Mouse (Mus musculus) hematopoietic stem cell, adult 5-6 weeks (primary cell): ENCODE data around the gene Dnajb1. TPM values are rescaled to one million over a fixed set of nuclear protein-coding genes. Genes with fewer than 3 reads are reported as not detected.
A peak's percentile ranks its signal among the peaks of the same experiment; 100 is the strongest.
"Not testable (repeated sequence)": the region's sequence is repeated elsewhere in the genome, so short reads cannot be mapped to it uniquely, and the experiment has no call there.

Experiments
- ATAC-seq, 2 experiments: fragments of 125-278 bp in 1 of 2; replicated peaks in 1 of 2; 2 replicates each; pipeline ENCODE4 v1.8.0; 2016 to 2017; ENCODE audit warnings: inconsistent platforms in 2 of 2, mild to moderate bottlenecking in 2 of 2, moderate number of reproducible peaks in 2 of 2, low read depth in 1 of 2, moderate TSS enrichment in 1 of 2; ENCODE audit not compliant: low FRiP score in 2 of 2, poor library complexity in 2 of 2, severe bottlenecking in 2 of 2, insufficient read depth in 1 of 2, low TSS enrichment in 1 of 2
- total RNA-seq: library from RNA; stranded (forward); fragments of 172-1452, 232-1000 nt; gene quantifications from 2 replicates; pipeline ENCODE4 v1.2.3, GENCODE M21; 2017

Gene Dnajb1
- total RNA-seq: 68.1 and 73.6 TPM in 2 replicates

DNA sequence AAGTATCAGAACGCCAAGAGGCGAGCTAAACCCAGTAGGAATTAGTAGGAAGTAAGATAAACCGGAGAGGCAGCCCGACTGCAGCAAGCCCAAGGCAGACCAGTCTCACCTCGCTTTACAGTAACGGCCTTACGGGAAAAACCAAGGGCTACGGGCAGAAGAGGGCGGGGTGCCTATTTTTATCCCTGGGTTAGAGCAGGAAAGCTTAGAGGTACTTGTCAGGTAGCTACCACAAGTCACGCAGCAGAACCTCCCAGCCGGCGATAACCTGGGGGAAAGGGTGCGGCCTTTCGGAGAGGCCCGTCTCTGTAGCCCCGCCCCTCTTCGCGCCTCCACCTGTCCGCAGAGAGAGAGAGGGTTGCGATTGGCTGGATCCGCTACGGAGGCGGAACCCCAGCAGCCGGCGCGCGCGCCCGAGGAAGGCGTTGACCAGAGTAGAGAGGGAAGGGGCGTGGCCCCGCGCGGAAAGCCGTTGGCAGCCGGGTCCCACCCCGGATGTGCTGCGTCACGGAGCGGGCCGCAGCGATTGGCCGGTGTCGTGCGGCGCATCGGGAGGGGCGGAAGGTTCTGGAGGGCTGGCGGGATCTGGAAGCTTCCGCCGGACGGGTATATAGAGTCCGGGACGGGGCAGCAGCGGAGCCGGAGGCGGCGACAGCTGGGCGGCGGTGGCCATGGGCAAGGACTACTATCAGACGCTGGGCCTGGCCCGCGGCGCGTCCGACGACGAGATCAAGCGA is at the start of gene Dnajb1, which contains the start of gene Tecr:
Gene Dnajb1, plus strand, starts transcription at position 533 of the 737 bp plus-strand sequence.
Gene Tecr, minus strand, starts transcription at position 311 of the 737 bp plus-strand sequence.
- peak; percentile 85 to 92 for ATAC-seq

GRCm38 (mm10) chr8:83562669-83563068 is 45.3 kb upstream of the Dnajb1 start:
- no peak for ATAC-seq

GRCm38 (mm10) chr8:83563246-83563645 is 44.7 kb upstream of the Dnajb1 start:
- no peak for ATAC-seq

GRCm38 (mm10) chr8:83565731-83566375 is 42.1 kb upstream of the Dnajb1 start:
- no peak for ATAC-seq

DNA sequence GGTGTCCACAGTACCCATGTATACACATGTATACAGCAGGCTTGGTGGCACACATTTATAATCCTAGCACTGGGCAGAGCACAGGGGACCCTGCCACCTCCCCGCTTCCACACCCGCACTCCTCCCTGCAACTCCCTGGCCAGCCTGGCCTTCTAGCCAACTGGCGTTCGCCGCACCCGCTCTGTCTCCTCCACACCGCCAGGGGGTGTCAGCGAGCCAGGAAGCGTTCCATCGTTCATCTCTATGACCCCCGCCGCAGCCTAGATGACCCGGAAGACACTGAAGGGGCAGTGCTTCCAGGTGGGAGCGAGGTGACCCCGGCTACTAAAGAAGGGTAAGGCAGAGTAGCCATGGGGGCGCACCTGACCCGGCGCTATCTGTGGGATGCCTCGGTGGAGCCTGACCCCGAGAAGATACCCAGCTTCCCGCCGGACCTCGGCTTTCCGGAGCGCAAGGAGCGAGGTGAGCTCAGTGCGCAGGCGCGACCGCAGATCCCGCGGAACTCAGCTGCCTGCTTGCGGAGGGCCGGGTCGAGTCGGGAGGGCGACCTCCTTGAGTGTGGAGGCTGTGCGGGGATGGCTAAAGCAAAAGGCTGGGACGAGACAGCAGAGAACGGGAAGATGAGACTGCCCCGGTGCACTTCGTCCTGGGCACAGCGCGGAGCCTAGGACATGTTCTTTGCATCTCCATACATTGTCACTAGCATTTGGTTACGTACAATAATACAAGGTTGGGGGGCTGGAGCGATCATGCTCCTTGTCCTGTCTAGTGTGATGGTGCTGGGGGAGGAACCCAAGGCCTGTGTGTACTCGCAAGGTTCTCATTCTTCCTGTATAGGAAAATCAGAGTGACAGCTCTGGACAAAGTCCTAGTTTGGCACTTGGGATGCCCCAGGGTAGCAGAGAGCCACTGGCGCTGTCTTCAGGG is 41.3 kb upstream of the Dnajb1 start, which contains the start of gene Ndufb7:
Gene Ndufb7, plus strand, starts transcription at position 203 of the 927 bp plus-strand sequence.
- peak; percentile 89 to 91 for ATAC-seq

GRCm38 (mm10) chr8:83567668-83568067 is 40.3 kb upstream of the Dnajb1 start:
- no peak for ATAC-seq

DNA sequence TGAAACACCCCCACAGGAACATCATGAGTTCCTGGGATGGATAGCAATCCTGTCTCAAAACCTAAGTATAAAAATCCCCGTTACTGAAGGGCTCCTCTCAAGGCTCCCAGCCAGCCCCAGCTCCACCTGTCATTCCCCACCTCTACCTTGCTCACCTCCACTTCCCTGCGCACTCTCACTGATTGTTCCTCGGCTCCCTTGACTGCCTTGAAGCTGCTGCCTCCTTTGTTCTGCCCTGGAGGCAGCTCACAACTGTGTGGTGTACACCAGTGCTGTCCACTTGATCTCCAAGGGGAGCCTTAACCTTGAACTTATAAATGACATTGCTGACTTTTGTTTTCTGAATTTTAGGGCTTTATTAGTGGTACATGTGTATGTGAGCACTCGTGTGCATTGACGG is 39.9 kb upstream of the Dnajb1 start:
- no peak for ATAC-seq

DNA sequence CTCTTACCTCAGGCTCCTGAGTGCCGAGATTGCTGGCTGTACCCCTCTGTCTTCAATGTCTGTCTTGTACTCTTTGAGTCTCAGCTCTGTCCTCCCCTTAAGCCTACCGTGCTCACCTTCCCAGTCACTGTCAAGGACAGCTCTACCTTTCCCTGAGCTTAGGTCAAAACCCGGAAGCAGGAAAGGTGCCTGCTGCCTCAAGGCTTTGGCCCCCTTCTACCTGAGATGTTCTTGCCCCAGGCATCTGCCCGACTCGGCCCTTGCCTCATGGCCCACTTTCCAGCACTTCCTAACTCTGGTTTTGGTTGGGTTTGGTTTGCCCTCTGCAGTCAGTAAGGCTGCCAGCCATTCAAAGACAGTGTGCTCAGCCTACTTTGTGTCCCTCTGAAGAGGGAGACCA is 39.2 kb upstream of the Dnajb1 start:
- ATAC-seq: no peak

DNA sequence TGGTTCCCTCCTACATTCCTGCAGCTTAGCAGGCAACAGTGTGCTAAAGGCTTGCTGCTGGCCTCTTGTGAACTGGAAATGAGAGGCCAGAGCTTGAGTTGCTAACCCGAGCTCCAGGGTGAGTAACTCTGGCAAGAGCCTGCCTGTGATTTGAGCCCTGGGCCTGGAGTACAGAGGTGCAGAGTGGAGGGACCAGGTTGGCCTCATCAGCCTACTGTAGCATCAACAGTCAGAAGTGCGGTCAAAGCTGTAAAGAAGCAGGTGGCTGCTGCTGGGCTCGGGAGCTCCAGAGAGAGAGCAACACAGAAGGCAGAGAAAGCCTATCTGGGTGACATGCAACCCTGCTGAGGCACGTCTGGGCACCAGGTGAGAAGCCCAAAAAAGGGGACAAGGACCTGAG is 38.8 kb upstream of the Dnajb1 start:
- ATAC-seq: no peak

DNA sequence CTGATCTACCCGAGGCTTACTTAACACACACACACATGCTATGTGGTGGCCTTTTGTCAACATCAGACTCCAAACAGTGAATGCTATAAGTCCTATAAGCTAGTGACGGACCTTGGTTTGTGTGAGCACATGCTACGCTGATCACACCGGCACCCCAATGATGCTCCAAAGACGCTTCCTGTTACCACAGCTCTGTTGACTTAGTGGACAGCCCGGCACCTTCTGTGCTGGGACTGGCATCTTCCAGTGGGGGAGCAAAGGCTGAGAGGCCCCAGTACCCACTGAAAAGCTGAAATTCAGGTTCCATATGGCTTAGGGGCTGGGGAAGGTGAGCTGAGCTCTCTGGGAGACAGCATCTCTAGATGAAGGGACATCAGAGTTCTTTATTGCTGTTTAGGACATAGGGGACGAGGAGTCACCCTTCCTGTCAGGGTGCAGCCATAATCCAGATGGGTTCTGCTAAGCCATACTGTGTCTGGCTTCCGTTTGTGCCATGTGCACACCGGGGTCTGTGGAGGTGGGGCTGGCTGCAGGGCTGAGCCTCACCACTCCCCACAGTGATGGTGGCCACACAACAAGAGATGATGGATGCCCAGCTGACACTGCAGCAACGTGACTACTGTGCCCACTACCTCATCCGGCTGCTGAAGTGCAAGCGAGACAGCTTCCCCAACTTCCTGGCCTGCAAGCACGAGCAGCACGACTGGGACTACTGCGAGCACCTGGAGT is 37.6 kb upstream of the Dnajb1 start:
- no peak for ATAC-seq

DNA sequence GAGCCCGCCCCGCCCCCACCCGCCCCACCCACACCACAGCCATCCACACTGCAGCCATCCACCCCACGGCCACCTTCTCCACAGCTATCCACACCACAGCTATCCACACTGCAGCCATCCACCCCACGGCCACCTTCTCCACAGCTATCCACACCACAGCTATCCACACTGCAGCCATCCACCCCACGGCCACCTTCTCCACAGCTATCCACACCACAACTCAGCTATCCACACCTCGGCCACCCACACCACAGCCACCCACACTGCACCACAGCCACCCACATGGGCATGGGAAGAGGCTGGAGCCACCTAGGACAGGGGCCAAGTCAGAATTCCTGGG is 37.0 kb upstream of the Dnajb1 start:
- not testable (repeated sequence) for ATAC-seq

- ATAC-seq: no peak
These were observed 36.2 kb upstream of the Dnajb1 start for GRCm38 (mm10) chr8:83571791-83572190.

GRCm38 (mm10) chr8:83572246-83572812 is 35.7 kb upstream of the Dnajb1 start:
- no peak; a peak in 1 of 4 replicates for ATAC-seq

DNA sequence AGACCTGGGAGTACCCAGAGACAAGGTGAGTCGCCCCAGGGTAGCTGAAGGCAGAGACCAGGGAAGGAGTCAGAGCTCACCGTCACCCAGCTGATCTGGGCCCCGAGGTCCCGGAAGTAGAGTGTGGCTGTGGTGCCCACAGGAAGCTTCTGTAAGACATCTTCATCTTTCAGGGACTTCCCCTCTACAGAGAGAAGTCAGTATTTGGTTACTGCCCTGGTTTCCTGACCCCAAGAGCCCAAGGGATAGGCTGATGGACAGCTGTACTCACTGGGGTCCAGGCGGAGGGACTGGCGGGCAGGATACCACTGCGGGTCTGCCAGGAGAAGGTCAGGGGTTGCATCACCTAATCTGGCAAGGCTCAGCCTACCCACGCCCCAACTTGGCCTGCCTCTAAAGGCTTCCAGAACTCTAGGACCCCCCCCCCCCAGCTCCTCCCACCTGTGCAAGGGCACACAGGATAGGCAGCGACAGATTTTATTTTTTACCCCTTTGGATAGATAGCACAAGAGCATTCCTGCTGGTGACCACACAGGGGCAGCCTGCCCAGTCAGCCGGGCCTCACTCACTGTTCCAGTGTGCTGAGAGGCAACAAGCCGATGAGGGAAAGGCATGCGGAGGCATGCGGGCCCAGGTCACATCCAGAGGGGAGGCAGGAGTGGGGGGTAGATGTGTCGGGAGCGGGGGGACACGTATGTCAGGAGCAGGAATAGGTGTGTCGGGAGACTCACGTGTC is 34.7 kb upstream of the Dnajb1 start:
- peak; percentile 68 to 71 for ATAC-seq

- no peak for ATAC-seq
These were observed 33.2 kb upstream of the Dnajb1 start for GRCm38 (mm10) chr8:83574631-83575315.
